Mouse (Mus musculus): ENCODE measurements around the gene Usp43. TPM values are rescaled to one million over a fixed set of nuclear protein-coding genes. Genes with fewer than 3 reads are reported as not detected.

The Usp43 gene
- total RNA-seq, 4 experiments from 2014 or later, result 0.74 to 1.4 (median 1.0) TPM

DNA sequence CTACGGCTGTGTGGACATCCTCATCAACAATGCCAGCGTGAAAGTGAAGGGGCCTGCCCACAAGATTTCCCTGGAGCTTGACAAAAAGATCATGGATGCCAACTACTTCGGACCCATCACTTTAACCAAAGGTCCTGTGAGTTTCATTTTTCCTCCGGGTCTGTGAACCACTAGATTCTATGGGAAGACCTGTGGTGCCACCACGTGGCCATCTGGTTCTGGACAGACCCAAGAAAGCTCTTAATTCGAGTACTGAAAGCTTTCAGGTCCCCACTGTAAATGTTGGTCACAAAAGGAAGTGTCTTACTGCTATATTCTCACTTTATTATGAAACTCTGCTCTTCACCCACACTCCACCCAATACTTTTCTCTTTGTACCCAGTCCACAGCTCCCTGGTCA, 110.4 kb downstream of the Usp43 start:
- DNase-seq (ENCODE audit: low spot score in 2 of 2), result no peak

DNA sequence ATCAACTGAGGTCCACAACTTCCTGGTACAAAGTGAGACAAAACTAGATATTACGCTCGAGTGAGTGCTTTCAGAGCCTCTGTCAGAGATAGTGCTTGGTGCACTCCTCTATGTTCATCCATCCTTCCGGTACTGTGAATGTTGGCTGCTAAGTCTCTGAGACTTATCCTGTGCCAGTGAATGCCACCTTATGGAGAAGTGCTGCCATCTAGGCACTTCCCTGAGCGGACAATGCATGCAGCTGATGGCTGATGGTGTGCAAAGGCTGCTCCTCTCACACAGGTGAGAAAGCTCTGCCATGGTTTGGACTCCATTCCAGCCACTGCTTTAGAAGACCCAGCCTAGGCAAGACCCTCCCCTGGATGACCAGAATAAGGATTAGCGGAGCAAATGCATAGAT, 113.9 kb downstream of the Usp43 start:
- no peak for DNase-seq (ENCODE audit: low spot score in 2 of 2)

DNA sequence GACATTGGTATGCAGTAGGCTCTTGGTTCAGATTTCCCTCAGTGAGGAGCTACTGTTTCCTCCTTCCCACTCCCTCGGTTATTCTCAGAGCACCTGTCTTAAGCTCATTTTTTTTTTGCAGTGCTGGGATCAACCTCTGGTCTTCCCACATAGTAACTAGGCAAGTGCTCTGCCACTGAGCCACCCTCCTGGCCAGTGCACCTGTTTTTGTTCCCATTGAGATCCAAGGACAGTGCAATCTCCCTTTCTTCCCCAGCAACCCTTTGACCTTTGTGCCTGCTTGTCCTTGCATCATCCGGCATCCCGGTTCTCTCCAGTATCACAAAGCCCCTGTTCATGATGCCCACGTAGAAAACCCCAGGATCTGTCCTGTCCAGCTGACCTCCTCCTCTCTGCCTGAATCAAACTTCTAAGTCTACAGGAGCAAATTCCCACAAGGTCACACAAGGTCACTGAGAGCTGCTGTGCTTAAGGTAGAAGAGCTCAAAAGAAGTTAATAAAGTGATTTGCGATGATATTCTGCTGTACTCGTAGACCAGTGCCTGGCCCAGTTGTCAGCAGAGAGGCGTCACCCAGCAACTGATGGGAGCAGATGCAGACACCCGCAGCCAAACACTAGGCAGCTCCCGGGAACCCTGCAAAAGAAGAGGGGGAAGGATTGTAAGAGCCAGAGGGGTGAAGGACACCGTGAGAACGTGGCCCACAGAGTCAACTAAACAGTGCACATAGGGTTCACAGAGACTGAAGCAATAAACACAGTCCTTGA, 114.9 kb downstream of the Usp43 start:
- no peak for DNase-seq (ENCODE audit: low spot score in 2 of 2)

DNA sequence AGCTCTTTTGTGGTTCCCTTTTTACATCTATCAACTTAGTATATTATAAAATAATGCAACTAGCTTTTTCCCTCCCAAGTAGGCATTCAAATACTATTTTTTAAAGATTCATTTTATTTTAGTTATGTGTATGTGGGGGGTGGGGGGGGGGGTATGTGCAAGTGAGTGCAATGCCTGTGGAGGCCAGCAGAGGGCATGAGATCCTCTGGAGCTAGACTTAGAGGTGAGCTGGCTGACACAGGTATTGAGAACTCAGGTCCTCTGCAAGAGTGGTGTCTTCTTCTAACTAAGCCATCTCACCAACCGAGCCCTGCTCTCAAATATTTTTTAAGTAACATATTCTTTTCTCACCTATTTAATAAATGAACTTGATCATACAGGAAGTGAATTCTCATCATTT, 116.4 kb downstream of the Usp43 start:
- DNase-seq (ENCODE audit: low spot score in 2 of 2), result no peak

Other genes starting within 250 kb of the Usp43 start
- 1 to 10 TPM; 1.3 to 2.5 (median 1.6) TPM for gene Rcvrn, start 226.8 kb downstream of the Usp43 start, total RNA-seq (2022)
- gene Glp2r, start 151.0 kb downstream of the Usp43 start, total RNA-seq (2022), result 1 to 10 TPM; 1.7 to 2.2 (median 1.8) TPM
- gene Gsg1l2, start 147.5 kb downstream of the Usp43 start, total RNA-seq (2022), result not detected
- gene Dhrs7c, start 124.0 kb downstream of the Usp43 start, total RNA-seq (2022), result not detected
- 1 to 10 TPM in 3 of 4 experiments, under 1 TPM in 1; 0.68 to 2.1 (median 1.3) TPM for gene Cfap52, start 43.5 kb upstream of the Usp43 start, total RNA-seq (2022)
- 10 to 100 TPM; 30.2 to 39.8 (median 35.9) TPM for gene Stx8, start 44.0 kb upstream of the Usp43 start, total RNA-seq (2022)